Mouse (Mus musculus) megakaryocyte, embryonic 14.5 days (primary cell): ENCODE results near the gene Apobec3.
A peak's percentile ranks its signal among the peaks of the same experiment; 100 is the strongest.

Source experiments
- FLI1 ChIP-seq: IDR thresholded peaks from 2 replicates; pipeline ENCODE4 v1.6.1; 2012; ENCODE audit warnings: low read length, inconsistent platforms, mixed read lengths
- GATA1 ChIP-seq: IDR thresholded peaks from 3 replicates; pipeline ENCODE4 v1.6.1; 2012; ENCODE audit warnings: mixed read lengths, low read length, inconsistent platforms, borderline replicate concordance

- TF ChIP-seq GATA1 = 0 out of 3 replicates have a peak, but pooled peaks have one; percentile 18
- no peak for TF ChIP-seq FLI1
These were observed 36.2 kb downstream of the Apobec3 start for GRCm38 (mm10) chr15:79927637-79928122.
